Mouse (Mus musculus) CD4-positive, CD25-positive, alpha-beta regulatory T cell, adult 4 months (primary cell): ENCODE results near the gene Slc12a3. TPM values are rescaled to one million over a fixed set of nuclear protein-coding genes. Genes with fewer than 3 reads are reported as not detected.

Experiments
- ATAC-seq: one replicate; pipeline ENCODE4 v1.8.0; 2017
- polyA plus RNA-seq, 2 experiments: library from polyadenylated mRNA; unstranded; fragments of 100-300 nt; shearing (Covaris generic); gene quantifications; one replicate each; pipeline ENCODE4 v1.2.1; 2017

Slc12a3 gene
- polyA plus RNA-seq, 2 experiments from 2014 or later: 0.19 TPM; not detected in 1

DNA sequence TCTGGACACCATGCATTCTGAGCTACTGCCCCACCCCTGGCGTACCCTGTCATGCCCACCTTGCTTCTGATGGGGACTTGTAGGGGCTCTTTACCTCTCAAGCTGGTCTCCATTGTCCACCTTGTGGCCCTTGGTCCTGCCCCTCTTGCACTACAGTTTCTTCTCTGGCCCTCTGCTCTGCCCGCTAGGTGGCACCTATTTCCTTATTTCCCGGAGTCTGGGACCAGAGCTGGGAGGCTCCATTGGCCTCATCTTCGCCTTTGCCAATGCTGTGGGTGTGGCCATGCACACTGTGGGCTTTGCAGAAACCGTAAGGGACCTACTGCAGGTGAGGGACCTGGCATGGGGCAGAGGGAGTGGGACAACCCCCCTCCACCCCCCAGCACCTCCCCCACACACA, 4.3 kb downstream of the Slc12a3 start:
- no peak for ATAC-seq

DNA sequence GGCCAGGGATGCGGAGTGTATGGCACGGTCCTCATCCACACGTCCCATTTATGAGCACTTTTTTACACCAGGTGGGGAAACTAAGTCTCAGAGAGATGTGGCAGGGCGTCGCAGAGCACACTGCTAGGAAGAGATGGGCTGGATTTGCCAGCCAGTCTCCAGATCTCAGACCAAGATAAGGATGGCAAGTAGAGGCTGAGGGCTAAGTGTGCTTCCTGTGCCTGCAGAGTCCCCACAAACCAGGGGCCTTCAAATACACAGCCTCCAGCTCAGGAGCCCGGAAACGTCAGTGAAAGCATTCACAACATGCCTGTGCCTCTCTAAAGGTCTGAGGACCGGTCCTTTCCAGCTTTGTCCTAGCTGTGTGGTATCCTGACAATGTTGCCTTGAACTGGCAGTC, 8.6 kb downstream of the Slc12a3 start:
- ATAC-seq: no peak

DNA sequence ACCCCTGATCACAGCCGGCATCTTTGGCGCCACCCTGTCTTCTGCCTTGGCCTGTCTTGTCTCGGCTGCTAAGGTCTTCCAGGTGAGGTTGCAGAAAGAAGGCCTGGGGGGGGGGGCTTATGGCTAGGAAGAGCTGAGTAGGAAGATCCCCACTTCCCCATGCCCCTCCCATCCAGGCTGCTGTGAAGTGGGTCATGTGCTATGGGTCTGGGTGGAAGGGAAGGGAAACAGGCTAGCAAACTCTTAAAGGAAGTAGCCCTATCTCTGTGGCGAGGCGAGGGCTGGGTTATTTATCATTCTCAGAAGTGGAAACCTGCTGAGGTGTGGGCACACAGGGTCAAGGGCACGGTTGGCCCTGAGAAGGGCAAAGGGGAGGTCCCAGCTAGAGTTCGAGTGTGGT, 11.8 kb downstream of the Slc12a3 start:
- no peak for ATAC-seq

DNA sequence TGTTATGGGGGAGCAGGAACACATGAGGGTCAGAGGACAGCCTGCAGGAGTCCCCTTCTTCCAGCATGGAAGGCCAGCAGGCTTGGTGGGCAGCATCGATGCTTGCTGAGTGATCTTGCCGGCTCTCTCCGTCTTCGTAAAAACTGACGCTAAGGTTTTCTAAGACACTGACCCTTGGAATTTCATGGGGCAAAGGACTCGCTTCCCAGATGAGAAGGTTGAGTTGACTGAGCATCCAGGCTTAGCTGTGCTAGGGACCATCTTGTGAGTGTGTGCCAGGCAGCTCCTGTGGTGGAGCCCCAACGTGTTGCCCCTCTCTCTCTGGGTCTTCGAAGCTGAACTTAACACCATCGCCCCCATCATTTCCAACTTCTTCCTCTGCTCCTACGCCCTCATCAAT, 13.7 kb downstream of the Slc12a3 start:
- no peak for ATAC-seq

DNA sequence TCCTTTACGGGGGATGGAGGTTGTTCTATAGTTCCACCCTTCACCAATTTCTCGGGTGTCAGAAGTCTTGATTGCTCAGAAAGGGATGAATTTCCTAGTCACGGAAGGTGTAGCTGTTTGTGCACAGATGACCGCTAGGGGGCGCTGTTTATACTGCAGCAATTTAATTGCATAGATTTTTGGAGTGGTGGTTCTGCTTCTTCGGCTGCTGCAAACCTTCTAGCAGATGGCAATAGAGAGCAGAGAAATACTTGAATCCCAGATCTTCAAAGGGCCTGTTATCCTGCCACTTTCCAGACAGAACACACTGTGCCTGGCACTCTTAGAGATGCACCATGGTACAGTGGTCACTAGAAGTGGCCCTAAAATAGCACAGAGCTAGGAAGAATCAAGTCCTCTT, 14.3 kb downstream of the Slc12a3 start:
- ATAC-seq: peak; percentile 82

DNA sequence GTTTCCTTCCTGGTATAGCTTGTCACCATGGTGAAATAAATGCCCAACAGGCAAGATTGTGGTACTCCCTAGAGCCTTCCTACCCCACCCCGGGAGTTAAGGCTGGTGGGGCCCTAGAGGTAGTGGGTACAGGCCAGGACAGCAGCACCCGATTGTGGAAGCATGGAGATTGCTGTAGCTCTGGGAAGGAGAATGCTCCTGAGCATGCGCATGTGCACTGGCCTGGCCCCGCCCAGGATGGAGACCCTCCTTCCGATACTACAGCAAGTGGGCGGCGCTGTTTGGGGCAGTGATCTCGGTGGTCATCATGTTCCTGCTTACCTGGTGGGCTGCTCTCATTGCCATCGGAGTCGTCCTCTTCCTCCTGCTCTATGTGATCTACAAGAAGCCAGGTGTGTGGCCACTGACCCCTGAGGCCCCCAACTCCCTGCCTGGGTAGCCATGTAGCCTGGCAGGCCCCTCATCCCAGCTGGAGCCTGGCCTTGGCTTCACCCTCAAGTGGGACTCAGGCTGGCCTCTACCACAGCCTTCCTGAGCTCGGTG, 14.8 kb downstream of the Slc12a3 start:
- no peak for ATAC-seq

DNA sequence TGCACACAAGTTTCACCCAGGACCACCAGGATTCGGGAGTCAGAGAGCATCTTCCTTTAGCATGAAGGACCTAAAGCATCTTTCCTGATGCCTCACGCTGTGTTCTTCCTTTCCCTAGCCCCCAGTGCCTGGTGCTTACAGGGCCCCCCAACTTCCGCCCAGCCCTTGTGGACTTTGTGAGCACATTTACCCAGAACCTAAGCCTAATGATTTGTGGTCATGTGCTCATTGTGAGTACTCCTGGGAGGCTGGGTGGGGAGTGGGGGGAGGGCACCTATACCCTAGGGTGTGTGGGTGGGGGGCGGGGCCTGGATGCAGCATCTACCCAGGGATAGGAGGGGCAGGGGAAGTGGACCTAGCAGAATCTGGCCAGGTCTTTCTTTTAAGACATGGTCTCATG, 16.7 kb downstream of the Slc12a3 start:
- ATAC-seq: no peak

DNA sequence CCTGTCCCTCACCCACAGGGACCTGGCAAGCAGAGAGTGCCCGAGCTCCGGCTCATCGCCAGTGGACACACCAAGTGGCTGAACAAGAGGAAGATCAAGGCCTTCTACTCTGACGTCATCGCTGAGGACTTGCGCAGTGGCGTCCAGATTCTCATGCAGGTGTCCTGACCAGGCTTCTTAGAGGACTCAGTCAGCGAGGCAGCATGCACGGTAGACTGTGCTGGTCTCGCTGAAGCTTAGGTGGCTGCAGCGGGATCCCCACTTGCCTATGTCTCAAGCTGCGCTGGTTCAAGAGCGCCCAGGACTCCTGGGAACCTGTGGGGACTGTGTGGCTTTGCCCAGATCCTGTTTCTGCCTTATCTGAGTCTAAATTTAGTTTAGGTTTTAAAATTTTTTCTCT, 17.3 kb downstream of the Slc12a3 start:
- ATAC-seq: no peak

DNA sequence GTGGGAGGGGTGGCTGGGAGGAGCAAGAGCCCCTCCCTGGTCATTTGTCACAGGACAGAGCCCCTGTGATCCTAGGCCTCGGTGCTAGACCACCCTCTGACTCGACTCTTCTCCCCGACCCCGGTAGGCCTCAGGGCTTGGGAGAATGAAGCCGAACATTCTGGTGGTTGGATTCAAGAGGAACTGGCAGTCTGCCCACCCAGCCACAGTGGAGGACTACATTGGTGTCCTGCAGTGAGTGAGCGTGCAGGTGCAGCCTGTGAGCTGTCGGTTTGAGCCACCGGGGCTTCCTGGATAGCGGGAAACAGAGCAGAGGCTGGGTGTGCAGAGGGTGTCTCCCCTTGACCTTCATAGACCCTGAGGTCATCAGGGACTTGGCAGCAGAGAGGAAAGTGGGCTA, 19.4 kb downstream of the Slc12a3 start:
- ATAC-seq: no peak

DNA sequence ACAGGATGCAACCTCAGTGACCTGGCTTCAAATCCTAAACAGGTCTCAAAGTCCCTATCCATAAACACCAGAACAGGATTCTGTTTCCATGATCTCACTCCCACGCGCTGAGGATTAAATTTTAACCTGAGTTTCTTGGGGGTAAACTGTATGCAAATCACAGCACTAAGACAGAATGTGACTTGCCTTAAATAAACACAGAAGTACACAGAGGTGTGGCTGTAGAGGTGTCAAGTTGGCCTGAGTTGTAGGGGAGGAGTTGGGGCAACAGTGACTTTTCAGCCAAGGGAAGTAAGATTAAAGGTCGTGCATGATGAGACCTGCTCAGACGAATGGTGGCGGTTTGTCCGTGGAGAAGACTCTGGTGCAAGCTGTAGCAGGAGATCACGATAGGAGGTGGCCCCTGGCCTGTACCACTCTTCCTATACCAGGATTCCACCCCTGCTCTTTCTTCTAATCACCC, 25.1 kb downstream of the Slc12a3 start:
- ATAC-seq: peak; percentile 31

DNA sequence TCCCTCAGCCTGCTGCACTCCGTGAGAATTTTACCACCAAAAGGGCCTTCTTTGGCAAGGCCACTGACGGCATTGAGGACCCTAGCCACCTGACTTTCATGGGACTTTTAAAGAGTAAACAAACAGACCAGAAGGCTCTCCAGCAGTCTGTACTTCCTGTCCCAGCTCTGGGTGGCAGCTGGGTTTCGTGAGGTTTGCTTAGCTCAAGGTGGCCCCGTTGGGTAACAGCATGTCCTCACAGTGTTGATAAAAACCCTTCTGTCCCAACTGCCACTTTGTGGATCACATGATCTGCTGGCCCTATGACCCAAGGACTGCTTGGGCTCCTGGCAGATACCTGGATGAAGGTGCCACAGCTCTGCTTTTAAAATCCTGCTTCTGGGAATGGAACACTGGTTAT, 25.6 kb downstream of the Slc12a3 start:
- ATAC-seq: peak; percentile 89

DNA sequence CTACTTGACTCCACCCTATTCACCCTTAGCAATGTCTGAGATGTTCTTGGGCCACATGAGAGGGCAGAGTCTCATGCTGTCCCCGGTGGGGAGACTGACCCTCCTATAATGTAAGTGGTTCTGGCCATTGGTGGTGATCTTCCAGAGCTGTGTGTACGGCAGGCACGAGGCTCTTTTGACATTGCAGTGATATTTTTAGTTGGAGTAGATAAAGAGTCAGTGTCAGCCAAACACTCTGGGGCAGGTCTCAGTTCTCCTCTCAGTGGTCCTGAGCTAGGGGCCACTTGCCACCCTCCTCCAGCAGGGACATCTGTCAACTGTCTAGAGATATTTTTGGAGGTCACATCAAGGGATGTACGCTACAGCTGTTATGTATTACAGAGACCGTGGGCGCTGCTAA, 28.2 kb downstream of the Slc12a3 start:
- no peak for ATAC-seq

DNA sequence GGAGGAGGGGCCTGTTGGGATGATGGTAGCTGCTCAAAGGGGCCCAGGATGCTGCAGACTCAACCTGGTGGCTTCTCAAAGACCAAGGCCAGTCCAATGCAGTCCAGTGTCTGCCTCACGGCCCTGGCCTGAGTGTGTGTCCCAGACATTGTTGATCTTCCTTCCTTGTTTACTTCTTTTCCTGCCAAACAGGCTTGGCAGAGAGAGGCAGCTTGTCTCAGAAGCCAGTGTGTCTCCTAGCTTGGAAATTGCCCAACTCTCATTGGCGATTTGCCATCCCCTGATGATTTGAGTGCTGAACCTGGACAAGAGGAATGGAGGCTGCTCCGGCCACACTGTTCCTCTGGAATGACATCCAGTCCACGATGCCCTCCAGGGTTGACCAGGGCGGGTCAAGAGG, 29.5 kb downstream of the Slc12a3 start:
- ATAC-seq: no peak

DNA sequence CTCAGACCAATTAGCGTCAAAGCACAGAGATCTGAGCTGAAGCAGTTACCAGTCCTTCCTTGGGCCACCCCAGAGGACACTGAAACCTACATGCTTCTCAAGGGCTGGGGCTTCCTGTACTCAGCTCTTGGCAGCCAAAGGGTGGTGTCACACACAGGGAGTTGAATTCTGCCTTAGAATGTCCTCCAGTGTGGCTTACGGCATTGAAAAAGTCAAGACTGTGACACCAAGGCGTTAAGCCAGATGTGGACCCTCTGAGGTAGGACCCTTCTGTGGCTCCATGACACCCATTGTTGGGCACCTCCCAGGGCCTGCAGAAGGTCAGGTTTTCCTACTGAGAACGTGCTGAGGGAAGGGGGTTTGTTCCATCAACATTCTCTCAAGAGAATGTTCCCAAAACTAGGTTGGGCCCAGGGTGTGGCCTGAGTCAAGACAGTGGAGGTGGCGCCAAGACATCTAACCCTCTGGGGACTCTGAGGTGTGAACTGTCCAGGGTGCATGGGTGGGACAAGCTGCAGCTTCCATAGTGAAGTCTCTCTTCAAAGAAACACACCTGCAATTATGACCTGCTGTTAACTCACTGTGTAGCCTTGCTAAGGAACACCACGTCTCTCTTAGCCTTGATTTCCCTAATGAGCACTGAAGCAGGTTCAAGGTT, 32.9 kb downstream of the Slc12a3 start:
- no peak for ATAC-seq

DNA sequence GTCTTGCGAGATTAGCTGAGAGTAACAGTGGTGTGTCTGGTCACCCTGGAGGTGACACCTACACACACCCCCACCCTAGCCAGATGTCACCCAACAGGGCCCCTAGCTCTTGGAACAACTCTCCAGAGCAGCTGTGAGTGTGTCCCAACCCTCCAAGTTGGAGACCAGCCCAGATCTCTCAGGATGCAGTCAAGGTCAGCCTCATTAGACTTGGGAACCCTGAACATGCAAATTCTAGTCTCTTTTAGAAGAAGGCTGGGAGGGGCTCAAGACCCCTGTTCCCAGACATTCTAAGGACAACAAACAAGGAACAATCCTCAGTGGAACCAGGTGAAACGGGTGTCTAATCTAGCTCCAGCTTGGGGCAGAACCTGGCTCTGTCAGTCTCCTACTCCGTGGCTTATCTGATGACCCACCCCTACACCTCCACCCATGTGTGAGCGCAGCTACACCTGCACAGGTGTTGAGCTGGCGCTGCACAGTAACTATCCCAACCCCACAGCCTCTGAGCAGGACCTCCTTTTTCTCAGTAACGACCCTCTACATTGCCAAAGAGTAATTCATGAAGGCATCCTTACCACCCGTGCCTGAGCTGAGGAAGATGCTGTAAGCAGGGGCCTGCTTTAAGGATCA, 33.7 kb downstream of the Slc12a3 start:
- ATAC-seq: no peak

DNA sequence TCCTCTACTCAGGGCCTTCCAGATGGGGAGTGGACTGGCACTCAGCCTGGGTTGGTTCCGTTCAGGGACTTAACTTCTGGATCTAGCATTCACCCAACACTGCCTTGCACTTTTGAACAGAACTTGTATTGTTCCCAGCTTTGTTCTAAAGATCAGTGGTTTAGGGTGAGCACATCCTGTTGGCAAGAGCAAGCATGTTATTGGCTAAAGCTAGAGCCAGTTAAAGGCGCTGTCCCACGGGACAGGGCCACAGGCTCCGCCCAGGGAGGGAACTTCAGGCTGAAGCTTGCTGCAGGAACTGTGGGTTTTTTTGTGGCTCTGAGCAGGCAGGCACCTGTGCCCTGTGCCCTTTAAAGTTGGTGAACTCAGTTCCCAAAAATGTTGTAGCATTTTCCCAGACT, 34.3 kb downstream of the Slc12a3 start:
- peak; percentile 76 for ATAC-seq

DNA sequence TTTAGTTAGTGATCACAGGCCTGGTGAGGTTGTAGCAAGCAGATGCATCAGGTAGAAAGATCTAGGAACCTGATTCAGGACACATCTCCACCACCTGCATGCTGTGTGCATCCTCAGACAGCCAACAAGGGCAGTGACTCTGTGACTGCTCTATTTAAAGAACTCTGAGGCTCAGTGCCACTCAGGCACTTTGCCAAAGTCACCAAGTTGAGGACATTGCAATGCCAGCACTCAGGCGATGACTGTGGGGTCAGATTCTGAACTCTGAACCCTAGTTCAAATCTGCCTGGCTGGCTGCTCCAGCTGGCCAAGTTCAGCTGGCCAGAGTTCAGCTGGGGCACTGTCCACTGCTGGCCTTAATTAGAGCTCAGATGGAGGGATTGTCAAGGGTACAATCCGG, 34.9 kb downstream of the Slc12a3 start:
- ATAC-seq: no peak

DNA sequence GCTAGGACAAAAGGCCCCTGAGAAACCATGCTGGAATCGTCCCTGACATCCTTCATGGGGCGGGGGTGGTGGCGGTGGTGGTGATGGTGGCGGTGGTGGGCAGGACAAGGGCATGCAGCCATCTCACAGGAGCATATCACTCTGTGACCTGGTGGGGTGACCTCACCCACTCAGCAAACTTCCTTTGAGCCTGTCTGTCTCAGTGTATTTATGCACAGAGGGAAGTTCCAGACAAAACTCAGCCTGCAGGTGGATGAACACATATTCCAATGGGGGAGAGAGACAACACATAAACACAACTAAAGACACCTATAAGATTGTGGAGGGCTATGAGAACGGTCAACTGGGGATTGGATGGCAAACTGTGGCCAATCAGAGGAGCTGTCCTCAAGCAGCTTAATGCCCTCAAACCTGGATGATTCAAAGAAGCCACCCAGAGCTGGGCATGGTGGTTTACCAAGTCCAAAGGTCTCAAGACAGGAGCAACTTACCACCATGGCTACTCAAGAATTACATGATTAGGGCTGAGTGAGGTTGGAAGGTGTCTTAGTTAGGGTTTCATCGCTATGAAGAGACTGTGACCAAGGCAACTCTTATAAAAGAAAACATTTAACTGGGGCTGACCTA, 35.8 kb downstream of the Slc12a3 start:
- no peak for ATAC-seq

DNA sequence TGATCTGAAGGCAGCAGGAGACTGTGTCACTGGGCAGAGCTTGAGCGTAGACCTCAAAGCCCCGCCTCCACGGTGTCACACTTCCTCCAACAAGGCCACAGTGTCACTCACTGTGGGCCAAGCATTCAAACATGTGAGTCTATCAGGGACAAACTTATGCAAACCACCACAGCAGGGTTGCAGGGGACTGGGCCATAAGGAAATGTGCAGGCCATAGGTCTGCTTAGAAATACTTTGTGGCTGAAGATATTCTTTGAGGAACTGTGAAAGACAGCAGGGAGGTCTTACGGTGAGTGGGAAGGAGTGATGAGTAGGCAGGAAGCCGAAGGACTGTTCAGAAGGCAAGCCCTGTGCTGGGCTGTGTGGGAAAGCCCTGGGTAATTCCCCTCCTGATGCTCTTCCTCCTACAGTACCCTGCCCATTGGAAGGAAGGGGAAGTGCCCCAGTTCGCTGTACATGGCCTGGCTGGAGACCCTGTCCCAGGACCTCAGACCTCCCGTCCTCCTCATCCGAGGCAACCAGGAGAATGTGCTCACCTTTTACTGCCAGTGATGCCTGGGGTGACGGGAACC, 36.5 kb downstream of the Slc12a3 start:
- peak; percentile 86 for ATAC-seq

DNA sequence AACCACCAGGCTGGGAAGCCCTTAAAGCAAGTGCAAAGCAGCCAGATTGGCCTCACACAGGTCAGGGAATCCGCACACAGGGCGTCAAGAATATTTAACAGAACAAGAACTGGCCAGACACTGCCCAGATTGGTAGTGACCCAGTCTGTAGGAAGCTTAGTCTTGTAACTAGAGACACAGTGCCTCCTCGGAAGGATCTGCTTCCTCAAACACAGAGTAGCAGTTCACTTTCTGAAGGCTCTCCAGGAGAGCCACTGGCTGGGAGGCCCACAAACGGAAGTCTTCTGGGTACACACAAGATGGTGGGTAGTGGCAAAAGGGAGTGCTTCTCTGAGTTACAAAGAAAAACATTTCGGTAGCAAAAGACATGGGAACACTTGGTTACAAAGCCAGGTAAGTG, 41.8 kb downstream of the Slc12a3 start:
- no peak for ATAC-seq

DNA sequence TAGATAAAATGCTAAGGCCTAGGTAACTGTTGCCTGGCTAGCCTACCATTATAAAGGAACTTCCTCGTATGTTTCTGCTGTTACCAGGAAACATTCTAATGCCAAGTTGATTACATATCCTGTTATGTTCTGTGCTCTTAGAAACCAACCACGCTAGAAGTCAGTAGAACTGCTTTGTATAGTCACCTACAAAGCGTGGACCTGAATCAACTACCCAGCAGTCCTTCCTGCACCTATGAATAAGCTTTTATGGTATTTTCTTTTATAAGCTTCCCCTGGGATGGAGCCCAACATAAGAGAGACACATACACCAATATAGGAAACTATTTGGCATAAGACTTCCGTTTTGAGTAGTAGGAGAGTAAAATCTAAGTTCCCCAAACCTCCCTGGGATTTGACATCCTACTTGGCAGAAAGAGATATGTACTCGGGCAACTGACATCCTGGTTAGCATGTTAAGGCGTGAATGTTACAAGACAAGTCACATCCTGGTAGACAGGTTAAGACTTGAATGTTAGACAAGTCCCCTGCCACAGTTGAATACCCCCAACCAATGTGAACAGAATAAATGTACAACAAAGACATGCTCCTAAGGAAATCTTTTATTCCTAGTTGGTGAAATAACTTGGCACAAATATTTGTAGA, 44.1 kb downstream of the Slc12a3 start:
- ATAC-seq: peak; percentile 62

DNA sequence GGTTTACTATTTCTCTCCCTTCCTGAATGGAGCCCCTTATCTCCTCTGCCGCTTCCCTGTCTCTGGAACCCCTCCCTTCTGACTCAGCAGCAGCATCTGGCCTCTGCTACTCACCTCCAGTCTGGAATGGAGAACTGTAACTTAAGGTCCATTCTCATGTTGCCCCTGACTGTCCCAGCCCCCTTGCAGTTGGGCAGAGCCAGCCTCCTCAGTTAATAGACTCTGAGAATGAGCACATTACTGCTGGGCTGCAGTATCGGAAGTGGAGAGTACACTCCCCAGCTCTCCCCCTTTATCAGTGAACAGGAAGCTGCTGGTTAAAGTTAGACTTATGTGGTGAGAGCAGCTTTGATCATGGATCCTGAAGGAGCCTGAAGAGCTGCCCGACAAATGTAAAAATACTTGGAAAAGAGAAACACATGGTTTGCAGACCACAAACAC, 46.6 kb downstream of the Slc12a3 start:
- ATAC-seq: peak; percentile 78

DNA sequence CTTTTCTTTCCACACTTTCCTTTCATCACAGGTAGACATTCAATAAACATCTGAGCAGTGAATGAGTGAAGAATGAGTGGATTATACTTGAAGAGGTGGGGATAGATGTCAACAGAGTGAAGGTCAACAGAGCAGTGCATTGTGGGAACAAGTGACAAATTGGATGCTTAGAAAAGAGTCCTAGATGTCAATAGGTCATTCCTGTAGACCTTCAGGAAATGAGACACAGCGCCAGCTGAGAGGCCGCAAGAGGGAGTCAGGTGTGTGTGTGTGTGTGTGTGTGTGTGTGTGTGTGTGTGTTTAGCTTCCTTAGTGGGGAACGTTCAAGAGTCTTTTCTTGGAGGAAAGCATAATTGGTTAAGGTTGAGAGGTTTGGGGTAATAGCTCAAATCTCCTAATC, 47.2 kb downstream of the Slc12a3 start:
- ATAC-seq: peak; percentile 1
